Mouse (Mus musculus): ENCODE measurements at regions not wholly inside any gene's neighbourhood (a gene's known extent, or its start where the extent isn't known, plus 50 kb on each side); places are given as distances from the start of the nearest gene placed in this dataset.

DNA sequence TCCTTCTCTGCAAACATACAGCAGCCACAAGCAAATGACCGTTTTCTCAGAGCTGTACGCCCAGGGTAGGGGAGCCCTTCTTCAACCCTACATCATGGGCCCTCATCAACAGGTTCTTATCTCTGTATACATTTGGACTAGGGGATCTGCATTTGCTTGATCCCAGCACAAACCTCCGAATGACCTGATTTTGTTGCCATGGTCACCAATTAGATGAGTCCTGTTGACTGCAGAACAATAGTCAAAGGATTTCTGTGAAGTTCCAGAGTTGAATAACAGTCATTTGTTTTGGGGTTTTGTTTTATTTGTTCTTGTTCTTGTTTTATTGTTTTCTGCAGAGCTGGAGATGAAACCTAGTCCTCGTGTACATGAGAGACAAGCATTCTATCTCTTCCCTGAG is 340.6 kb downstream of the Rps6kc1 start:
- TF ChIP-seq CTCF (IDR thresholded peaks at IDR 0.05; ENCODE audit: low read depth) (no peak), EP300 (IDR thresholded peaks at IDR 0.05; ENCODE audit: low read depth) (no peak)

Measured in liver, postnatal 0 days (tissue).